Mouse (Mus musculus): ENCODE measurements around the gene Zfp286. TPM values are rescaled to one million over a fixed set of nuclear protein-coding genes. Genes with fewer than 3 reads are reported as not detected.

Zfp286 gene
- polyA plus RNA-seq, 2 experiments from 2014 or later: 1.5 to 2.7 TPM

Other genes with a start within 250 kb of the Zfp286 start
- gene Ubb, start 238.3 kb downstream of the Zfp286 start, polyA plus RNA-seq (2017; shearing (Covaris generic)): 1,000 to 10,000 TPM; 5,033 to 6,460 TPM
- 10 to 100 TPM; 76.8 to 79.0 TPM for gene Trpv2, start 215.0 kb downstream of the Zfp286 start, polyA plus RNA-seq (2017; shearing (Covaris generic))
- gene Lrrc75a, start 140.9 kb downstream of the Zfp286 start, polyA plus RNA-seq (2017; shearing (Covaris generic)): 1 to 10 TPM; 1.0 to 1.7 TPM
- 10 to 100 TPM; 32.9 to 42.3 TPM for gene Mmgt2, start 140.8 kb downstream of the Zfp286 start, polyA plus RNA-seq (2017; shearing (Covaris generic))
- gene Zfp287, start 57.6 kb downstream of the Zfp286 start, polyA plus RNA-seq (2017; shearing (Covaris generic)): 10 to 100 TPM; 17.0 to 20.4 TPM
- gene Gm10428, start 36.4 kb downstream of the Zfp286 start, polyA plus RNA-seq (2017; shearing (Covaris generic)): not detected
- gene Trim16, start 30.8 kb upstream of the Zfp286 start, polyA plus RNA-seq (2017; shearing (Covaris generic)): 1 to 10 TPM; 2.5 to 7.1 TPM
- 1 to 10 TPM; 3.5 to 9.7 TPM for gene Fbxw10, start 57.6 kb upstream of the Zfp286 start, polyA plus RNA-seq (2017; shearing (Covaris generic))
- 10 to 100 TPM; 51.3 to 60.7 TPM for gene Tvp23b, start 90.0 kb upstream of the Zfp286 start, polyA plus RNA-seq (2017; shearing (Covaris generic))
- gene Cdrt4, start 161.7 kb upstream of the Zfp286 start, polyA plus RNA-seq (2017; shearing (Covaris generic)): not detected

All from activated CD4-positive, CD25-positive, alpha-beta regulatory T cell, adult 4 months (primary cell).